Mouse (Mus musculus) CD4-positive helper T cell, adult 2 months (primary cell): Measurements from ENCODE around the gene Phf24.
"Not testable (repeated sequence)": the region's sequence is repeated elsewhere in the genome, so short reads cannot be mapped to it uniquely, and the experiment has no call there.

Experiments used
- DNase-seq: peaks from one replicate; pipeline ENCODE4 v3.0.0-alpha.2; 2012; ENCODE audit warnings: low read depth, missing footprints, low spot score

The Phf24 gene

DNA sequence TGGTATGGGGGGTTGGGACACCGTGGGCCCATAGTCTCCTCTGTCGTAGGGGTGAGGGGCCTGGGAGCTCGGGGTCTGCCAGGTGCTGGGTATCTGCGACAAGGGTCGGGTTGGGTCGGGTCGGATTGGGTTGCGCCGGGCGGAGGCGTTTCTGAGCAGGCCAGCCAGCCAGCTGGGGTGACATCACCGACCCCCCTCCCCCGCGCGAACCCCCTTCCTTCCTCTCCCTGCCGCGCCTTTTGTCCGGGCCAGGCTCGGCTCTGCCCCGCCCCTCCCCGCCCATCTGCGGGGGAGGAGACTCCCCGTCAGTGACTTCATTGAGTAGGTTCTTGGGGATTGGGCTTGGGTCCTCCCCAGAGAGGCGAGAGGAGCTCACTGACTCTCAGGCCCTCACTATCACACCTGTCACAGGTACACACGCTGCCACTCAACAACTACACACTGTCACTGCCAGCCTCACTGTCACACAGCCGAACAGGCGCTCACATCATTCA is 33.7 kb downstream of the Phf24 start:
- DNase-seq = peak; percentile 96

DNA sequence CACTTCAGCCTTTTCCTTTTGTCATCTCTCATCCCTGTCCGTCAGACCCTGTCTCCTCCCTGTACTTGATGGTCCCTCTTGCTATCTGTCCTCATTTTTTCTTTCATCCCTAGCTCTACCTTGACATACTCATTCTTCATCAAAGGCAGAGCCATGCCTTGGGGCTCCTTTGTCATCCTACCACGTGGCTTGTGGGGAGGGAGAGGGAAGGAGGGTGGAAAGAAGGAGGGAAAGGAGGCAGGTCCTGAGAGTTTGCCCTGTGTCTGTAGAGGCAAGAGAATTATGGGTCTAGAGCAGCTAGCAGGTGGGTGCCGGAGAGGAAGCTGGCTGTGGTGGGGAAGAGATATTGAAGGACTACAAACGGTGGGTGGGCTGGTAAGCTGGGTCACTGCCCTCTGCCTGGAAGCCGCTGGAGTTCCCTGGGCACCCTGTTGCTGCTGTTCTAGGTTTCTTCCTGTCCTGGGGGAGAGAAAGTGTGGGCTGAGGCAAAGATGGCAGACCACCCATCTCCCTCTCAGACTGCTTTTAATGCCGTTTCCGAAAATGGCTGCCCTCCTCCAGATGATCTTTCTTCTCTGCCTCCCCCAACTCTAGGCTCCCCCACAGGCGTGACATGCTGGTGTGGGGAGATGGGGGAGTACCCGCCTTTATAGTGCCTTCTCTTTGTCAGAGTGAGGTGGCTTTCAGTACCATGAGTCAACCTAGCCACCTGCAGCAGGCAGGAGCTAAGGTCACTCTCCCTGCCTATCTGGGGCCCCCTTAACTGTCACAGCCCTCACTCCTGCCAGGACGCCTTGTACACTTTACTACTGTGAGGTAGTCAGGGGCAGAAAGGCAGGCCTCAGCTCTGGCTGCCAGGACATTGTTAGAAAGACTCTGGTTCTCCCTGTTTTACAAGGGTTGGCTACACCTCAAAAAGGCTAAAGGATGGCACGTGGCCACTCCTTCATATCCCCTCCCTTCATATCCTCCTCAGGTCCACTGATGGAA is 35.0 kb downstream of the Phf24 start:
- no peak for DNase-seq

DNA sequence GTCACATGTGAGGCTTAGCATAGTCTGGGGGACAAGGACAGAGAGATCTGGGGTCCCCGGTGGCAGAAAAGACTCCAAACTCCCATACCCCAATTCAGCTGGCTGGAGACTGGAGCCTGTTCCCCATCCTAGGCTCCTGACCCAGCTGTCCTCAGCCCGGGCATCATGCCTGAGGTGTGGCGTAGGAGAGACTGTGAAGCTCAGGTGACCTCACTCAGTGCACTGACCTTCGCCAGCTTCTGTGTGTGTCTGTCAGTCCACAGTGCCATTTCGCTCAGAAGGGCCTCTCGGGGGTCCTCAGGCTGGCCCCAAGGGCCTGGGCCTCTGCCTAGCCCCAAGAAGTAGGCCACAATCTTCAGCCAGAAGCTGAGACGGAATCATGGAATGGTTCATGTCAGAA is 36.1 kb downstream of the Phf24 start:
- DNase-seq = no peak

DNA sequence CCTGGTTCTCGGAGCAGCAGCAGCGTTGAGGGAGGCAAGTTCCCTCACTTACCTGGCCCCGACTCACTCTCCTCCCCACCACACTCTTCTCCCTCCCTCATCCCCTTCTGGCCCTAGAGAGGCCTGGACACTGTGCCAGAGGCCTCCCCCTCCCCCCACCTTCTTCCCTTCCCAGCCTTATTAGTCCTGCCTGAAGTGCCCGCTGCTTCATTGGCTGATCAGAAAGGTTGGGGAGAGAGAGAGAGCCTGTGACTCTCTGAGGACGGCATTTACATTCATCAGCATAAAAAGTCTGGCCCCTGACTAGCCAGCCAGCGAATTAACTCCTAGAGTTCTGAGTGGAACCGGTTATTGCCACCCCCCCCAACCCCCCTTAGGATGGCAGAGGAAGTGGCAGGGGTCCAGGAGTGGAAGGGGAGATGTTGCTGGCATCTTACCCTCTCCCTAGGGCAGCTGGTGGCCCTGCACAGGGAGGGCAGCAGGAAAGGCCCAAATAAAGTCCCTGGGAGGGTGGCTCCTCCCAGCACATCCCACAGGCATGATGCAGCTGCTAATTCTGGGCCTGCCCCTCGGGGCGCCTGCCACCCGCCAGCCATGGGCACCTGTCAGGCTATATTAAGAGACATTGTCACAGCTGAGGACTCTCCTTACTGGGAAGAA is 37.1 kb downstream of the Phf24 start:
- DNase-seq = no peak

DNA sequence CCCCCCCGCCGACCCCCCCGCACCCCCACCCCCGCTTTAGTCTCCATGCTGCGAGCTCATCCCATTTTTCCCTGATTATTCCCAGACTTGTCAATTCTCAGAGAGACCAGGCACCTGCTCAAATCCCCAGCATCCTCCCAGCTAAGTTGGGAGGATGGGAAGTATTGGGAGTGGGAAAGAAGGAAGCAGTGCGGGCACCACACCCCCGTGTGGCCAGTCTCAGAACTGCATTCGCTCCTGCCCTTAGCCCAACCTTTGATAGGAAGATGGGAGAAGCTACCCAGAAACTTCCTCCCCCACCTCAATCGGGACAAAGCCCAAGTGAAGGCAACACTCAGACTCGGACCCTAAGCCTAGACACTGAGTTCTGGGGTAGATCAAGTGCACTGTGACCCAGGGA is 37.8 kb downstream of the Phf24 start:
- DNase-seq = peak; percentile 40

DNA sequence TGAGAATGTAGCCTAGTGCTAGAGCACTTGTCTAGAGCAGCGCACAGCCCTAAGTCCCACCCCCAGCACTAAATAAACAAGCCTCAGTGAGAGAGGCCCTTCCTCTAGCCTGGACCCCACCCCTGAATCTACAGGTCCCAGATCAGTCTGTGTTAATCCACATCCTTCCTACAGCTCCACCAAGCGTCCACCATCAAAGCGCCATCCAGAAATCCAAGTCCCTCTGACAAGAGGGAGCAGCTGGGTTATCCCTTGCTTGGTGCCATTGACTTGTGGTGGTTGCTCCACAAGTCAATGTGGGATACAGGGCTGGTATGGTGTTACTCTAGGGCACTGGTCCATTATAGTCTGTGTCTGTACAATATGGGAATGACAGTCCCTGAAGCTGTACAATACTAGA is 38.7 kb downstream of the Phf24 start:
- no peak for DNase-seq

DNA sequence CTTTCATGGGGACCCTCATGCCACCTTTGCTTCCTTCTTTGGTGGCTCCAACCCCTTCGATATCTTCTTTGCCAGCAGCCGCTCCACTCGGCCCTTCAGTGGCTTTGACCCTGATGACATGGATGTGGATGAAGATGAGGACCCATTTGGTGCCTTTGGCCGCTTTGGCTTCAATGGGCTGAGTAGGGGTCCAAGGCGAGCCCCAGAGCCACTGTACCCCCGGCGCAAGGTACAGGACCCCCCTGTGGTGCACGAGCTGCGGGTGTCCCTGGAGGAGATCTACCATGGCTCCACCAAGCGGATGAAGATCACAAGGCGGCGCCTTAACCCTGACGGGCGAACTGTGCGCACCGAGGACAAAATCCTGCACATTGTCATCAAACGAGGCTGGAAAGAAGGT is 40.1 kb downstream of the Phf24 start:
- DNase-seq = no peak

DNA sequence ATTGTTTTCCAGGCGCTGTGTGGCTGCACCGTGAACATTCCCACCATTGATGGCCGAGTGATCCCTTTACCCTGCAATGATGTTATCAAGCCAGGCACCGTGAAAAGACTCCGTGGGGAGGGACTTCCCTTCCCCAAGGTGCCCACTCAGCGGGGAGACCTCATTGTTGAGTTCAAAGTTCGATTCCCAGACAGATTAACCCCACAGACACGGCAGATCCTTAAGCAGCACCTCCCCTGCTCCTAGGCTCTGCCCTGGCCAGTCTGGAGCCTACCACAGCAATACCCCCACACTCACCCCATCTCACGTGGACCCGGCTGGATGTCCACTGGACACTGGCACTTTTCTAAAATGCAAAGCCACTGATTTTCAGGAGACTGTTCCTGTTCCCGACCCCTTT is 40.8 kb downstream of the Phf24 start:
- no peak for DNase-seq

DNA sequence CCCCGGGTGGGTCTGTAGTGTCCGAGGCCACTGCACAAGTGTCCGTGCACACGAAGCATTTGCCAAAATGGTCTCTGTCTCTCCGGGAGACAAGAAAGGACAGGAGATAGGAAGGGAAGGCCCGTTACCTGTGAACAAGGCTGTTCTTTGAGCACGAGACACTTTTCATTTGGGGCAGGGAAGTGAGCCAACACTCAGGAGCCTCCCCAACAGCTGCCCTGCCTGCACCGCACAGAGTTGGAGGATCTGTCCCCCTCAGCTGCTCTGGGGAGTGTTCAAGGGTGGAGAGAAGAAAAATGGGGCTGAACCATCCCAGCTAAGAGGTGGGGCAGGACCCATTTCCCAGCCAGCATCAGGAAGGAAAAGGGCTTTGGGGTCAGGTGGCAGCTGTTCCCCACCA is 41.5 kb downstream of the Phf24 start:
- no peak for DNase-seq

DNA sequence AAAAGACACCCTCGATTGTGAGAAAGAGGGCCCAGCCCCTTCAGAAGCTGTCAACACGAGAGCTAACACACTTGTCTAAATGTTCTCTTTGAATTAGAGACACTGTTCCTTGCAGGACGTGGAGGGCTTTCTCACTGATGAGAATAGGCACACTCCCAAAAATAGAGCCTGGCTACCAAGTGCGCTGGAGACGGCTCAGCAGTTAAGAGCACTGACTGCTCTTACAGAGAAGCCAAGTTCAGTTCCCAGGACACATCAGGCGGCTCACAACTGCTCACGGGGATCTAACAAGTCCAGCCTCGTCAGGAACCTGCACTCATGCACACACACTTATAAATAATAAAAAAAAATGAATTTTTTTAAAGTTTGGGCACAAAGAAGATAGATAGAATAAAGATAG is 42.5 kb downstream of the Phf24 start:
- DNase-seq = no peak

DNA sequence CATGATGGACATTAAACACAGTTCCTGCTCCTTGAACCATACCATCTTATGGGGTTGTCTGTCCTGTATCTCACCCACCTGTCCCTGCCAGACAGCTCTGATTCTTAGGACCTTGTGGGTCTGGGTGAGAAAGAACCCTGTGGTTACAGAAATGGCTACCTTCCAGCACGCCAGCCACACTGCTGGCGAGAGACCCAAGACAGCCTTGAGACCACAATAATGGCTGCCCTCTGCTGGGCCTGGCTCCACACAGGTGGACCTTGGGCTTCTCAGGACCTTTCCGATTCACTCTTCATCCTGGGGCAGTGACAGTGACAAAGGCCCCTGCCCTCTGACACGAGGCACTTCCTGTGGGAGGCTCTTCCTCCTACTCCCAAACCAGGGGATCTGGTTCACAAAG is 42.9 kb downstream of the Phf24 start:
- DNase-seq = no peak

DNA sequence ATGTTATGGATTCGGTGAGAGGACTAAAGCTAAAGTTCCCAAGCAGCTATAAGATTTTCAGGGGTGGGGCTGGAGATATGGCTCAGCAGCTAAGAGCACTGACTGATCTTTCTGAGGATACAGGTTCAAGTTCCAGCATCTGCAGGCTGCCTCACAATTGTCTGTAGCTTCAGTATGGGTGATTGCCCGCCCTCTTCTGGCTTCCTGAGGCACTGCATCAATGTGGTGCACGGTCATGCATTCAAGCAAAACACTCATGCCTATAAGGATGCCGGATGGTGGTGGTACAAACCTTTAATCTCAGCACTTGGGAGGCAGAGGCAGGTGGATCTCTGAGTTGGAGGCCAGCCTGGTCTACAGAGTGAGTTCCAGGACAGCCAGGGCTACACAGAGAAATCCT is 45.1 kb downstream of the Phf24 start:
- peak; percentile 64 for DNase-seq

DNA sequence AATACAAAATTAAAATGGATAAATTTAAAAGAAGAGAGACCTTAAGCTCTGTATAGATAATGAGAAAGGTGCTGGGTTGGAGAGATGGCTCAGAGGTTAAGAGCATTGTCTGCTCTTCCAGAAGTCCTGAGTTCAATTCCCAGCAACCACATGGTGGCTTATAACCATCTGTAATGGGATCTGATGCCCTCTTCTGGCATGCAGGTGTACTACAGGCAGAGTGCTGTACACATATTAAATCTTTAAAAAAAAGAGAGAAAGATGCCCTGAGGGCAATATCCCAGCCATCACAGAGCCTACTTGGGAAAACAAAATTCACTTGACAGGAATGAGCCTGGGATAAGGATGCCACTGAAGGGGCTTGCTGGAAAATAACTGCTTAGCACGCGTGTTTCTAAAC is 47.0 kb downstream of the Phf24 start:
- DNase-seq = peak; percentile 15

DNA sequence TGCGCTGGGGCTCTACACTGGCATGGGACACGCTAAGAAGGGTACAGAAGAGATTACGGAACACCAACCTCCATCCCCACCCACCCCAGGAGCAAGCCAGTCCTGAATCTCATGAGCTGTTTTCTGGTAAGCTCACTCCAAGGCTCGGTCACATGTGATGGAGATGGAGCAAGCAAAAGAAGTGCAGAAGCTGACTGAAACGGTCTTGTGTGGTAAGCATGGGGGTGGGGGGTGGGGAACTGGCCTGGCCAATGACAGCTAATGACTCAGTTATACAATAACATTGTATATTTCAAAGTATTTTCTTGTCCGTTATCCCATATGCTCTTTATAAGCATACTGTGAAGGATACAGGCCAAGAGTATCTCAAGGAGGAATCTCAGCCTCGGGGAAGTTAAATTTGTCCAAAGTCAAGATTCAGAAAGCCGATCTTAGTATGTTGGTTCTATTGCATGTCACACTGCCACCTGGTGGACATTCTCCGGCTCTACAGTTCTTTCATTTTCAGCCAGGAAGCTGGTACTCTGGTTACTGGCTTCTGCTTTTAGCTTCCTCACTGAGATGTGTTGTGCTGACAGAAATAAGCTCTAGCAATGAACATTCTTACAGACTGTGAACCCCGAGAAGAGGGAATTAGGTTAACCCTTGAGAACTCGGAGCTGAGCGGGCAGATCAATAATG is 48.7 kb downstream of the Phf24 start:
- peak; percentile 76 for DNase-seq

DNA sequence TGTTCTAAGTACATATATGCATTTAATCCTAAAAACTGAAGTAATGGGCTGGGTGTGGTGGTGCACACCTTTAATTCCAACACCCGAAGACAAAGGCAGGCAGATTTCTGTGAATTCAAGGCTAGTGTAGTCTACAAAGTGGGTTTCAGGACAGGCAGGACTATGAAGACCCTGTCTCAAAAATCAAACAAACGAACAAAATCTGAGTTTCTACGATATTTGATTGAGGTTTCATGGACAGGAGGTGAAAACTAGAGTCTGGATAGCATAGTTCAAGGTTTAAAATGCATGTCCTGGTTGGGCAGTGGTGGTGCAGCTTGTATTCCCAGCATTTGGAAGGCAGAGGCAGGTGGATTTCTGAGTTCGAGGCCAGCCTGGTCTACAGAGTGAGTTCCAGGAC is 52.8 kb downstream of the Phf24 start, which contains the start of gene 1700022I11Rik:
Gene 1700022I11Rik, plus strand, starts transcription at position 301 of the 400 bp plus-strand sequence.
- DNase-seq = no peak

DNA sequence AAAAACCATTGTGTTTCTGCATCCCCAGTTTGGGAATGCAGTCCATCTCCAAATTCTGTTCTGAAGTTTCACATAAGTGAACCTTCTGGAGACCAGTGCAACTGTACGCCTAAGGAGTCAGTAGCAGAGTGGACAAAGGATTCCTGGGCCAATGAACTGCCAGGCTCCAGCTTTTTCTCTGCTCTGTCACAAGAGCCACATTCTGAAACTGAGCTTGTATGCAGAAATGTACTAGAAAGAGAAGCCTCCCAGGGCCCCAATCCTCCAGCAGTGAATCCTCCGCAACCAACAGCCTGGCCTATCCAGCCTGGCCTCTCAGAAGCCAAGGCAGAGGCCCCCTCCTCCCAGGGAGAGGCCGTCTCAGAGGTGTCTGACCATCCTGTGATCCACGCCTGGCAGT is 56.5 kb downstream of the Phf24 start:
- DNase-seq = no peak

DNA sequence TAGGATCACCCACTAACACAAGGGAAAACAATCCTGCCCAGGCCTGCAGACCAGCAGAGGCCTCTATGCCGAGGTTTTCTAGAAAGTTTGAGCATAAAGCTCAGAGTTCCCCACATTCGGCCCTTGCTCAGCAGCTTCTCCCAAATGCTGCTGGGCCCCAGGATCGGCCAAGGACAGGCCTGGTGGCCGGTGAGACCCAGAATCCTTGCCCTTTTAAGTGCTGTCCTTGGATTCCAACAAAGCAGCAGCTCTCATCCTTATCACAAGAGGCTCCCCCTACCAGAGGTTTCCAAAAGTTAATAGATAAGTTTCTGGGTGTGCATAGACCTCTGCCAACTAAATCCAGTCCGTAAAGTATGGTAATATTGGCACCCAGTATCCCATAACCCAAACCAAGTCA is 57.4 kb downstream of the Phf24 start:
- no peak for DNase-seq

DNA sequence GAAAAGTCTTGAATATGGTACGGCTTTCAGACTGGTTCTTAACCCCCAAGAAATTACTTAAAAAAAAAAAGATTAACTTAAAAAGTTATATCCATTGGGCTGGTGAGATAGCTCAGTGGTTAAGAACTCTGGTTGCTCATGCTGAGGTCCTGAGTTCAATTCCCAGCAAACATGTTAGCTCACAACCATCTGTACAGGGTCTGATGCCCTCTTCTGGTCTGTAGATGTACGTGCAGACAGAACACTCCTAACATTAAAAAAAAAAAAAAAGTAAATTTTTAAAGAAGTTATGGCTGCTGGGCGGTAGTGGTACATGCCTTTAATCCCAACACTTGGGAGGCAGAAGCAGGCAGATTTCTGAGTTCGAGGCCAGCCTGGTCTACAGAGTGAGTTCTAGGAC is 61.6 kb downstream of the Phf24 start:
- peak; percentile 31 for DNase-seq

DNA sequence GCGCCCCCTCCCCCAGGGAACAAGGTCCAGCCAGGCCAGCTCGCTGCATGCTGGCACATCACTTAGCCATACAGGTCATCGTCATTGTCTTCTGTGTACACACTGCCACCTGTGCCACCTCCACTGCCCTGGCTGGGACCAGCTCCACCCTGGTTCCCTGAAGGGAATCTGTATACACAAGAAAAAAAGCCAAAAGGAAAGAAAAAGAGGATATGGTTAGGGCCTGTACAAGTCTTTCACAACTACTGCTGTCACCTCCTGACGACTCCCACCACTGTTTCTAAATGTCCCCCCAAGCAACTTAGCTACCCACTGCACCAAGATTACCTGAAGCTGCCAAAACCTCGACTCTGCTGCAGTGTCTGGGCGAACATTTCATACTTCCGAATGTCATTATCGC is 64.0 kb downstream of the Phf24 start:
- not testable (repeated sequence) for DNase-seq

DNA sequence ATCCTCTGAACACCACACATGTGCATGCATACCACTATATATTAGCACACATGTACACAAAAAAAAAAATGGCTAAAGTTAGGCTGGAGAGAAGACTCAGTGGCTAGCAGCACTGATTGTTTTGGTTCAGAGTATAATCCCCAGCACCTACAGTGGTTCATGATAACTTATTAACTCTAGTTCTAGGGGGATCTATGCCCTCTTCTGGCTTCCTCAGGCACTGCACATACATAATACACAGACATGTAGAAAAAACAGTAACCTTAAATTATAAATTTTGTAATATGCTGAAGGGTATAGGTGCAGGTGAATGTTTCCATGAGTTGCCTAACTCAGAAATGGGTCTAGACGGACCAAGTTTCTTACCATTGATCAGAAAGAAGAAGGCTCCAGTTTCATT is 71.8 kb downstream of the Phf24 start:
- no peak for DNase-seq
